ENCODE assay signal across 33 mouse cellular contexts in genomic region chr9:97891415-97891814, GRCm38 (mm10).
"Had no signal": no experiment of that assay in that cellular context is flagged by ENCODE, and none has a peak within 500 bp of the region (broad histone marks: within the 10 kb centered on the region; RNA-seq: fewer than 3 reads in every experiment).

No protein-coding gene starts in this region.

- H3K4me1 ChIP-seq: heart, embryonic 10.5 days; heart, embryonic 12.5 days; heart, embryonic 13.5 days; heart, embryonic 15.5 days; hindbrain, embryonic 12.5 days; hindbrain, embryonic 15.5 days; intestine, embryonic 15.5 days had no signal

- H3K27me3 ChIP-seq: heart, embryonic 12.5 days; heart, embryonic 13.5 days; heart, embryonic 15.5 days; hindbrain, embryonic 12.5 days; hindbrain, embryonic 13.5 days; hindbrain, embryonic 15.5 days; intestine, embryonic 15.5 days had no signal

- H3K9me3 ChIP-seq: heart, embryonic 10.5 days; heart, embryonic 12.5 days; heart, embryonic 13.5 days; heart, embryonic 15.5 days; hindbrain, embryonic 10.5 days; hindbrain, embryonic 12.5 days; hindbrain, embryonic 13.5 days; hindbrain, embryonic 15.5 days; intestine, embryonic 15.5 days had no signal

- H3K27ac ChIP-seq: heart, embryonic 10.5 days; heart, embryonic 13.5 days; heart, embryonic 15.5 days; hindbrain, embryonic 10.5 days; hindbrain, embryonic 12.5 days; hindbrain, embryonic 13.5 days; hindbrain, embryonic 14.5 days; hindbrain, embryonic 15.5 days; hindbrain, postnatal 0 days; intestine, embryonic 15.5 days; layer of hippocampus, adult 2 months; left cerebral cortex, adult 2 months had no signal

- H3K4me3 ChIP-seq: heart, embryonic 10.5 days; heart, embryonic 12.5 days; heart, embryonic 13.5 days; heart, embryonic 15.5 days; hindbrain, embryonic 10.5 days; hindbrain, embryonic 12.5 days; hindbrain, embryonic 13.5 days; hindbrain, embryonic 15.5 days; intestine, embryonic 15.5 days; layer of hippocampus, adult 2 months; left cerebral cortex, adult 2 months had no signal

- DNase-seq: heart, postnatal 10 days; heart, postnatal 14 days; heart, postnatal 36 days; heart, postnatal 4 days; kidney, adult 11 months; kidney, adult 2 months; kidney, adult 8-10 months; kidney, adult 9 months; kidney, postnatal 10 days; kidney, postnatal 14 days; kidney, postnatal 25 days; kidney, postnatal 36 days; kidney, postnatal 4 days; layer of hippocampus, adult 9-11 months; layer of hippocampus, postnatal 36 days had no signal

- ATAC-seq: hindbrain, embryonic 16.5 days; hindbrain, postnatal 0 days; inflammation-experienced regulatory T-cells, adult 6 months; intestine, embryonic 15.5 days; intestine, embryonic 16.5 days; intestine, postnatal 0 days had no signal

- H3K36me3 ChIP-seq: heart, embryonic 10.5 days; heart, embryonic 12.5 days; heart, embryonic 13.5 days; heart, embryonic 15.5 days; hindbrain, embryonic 10.5 days; hindbrain, embryonic 12.5 days; hindbrain, embryonic 13.5 days; hindbrain, embryonic 15.5 days; intestine, embryonic 15.5 days had no signal

- H3K9ac ChIP-seq: heart, embryonic 12.5 days; heart, embryonic 13.5 days; heart, embryonic 15.5 days; hindbrain, embryonic 12.5 days; hindbrain, embryonic 13.5 days; hindbrain, embryonic 14.5 days; hindbrain, embryonic 15.5 days; intestine, embryonic 15.5 days had no signal

- H3K4me2 ChIP-seq: heart, embryonic 11.5 days; heart, embryonic 12.5 days; heart, embryonic 13.5 days; heart, embryonic 15.5 days; hindbrain, embryonic 12.5 days; hindbrain, embryonic 13.5 days; hindbrain, embryonic 14.5 days; hindbrain, embryonic 15.5 days; intestine, embryonic 15.5 days had no signal
